16 mouse cellular contexts compared by ENCODE assay signal in genomic region chr2:73554389-73554788, GRCm38 (mm10). TPM values are rescaled to one million over a fixed set of nuclear protein-coding genes. Genes with fewer than 3 reads are reported as not detected.
"Had no signal": no experiment of that assay in that cellular context is flagged by ENCODE, and none has a peak within 500 bp of the region (broad histone marks: within the 10 kb centered on the region; RNA-seq: fewer than 3 reads in every experiment).

No protein-coding gene starts in this region.

- H3K36me3 ChIP-seq: limb, embryonic 15.5 days; midbrain, embryonic 12.5 days; stomach, embryonic 15.5 days had no signal

- H3K9ac ChIP-seq: limb, embryonic 15.5 days; liver, embryonic 14.5 days; midbrain, embryonic 12.5 days; stomach, embryonic 15.5 days had no signal

- DNase-seq: kidney, adult 8-10 months; kidney, postnatal 25 days; layer of hippocampus, adult 9-11 months; left cerebral cortex, postnatal 4 days; lung, adult 18-20 months; right cerebral cortex, adult 18-20 months; right cerebral cortex, postnatal 25 days; thymus, postnatal 4 days had no signal

- H3K27me3 ChIP-seq: limb, embryonic 15.5 days; megakaryocyte, embryonic 14.5 days; midbrain, embryonic 12.5 days; stomach, embryonic 15.5 days had no signal

- H3K27ac ChIP-seq: limb, embryonic 15.5 days; liver, embryonic 14.5 days; midbrain, embryonic 12.5 days; stomach, embryonic 15.5 days had no signal

- H3K4me3 ChIP-seq: limb, embryonic 15.5 days; megakaryocyte, embryonic 14.5 days; midbrain, embryonic 12.5 days; stomach, embryonic 15.5 days had no signal

- ATAC-seq: intestine, embryonic 16.5 days; midbrain, embryonic 16.5 days had no signal

- H3K4me1 ChIP-seq: midbrain, embryonic 12.5 days; stomach, embryonic 15.5 days had no signal

RNA-seq across cellular contexts. Expression of gene Chrna1, which starts 25.7 kb away (rescaled TPM):
- polyA plus RNA-seq: small intestine, adult 2 months had no signal
